7 mouse cellular contexts compared by ENCODE assay signal in genomic region chr11:115709829-115710559, GRCm38 (mm10). TPM values are rescaled to one million over a fixed set of nuclear protein-coding genes. Genes with fewer than 3 reads are reported as not detected.
A peak's percentile ranks its signal among the peaks of the same experiment; 100 is the strongest.
DNase-seq lines count a peak whose midpoint lies in the region; ATAC-seq and TF ChIP-seq lines count a peak whose summit lies in the region.

No protein-coding gene starts in this region.

- TF ChIP-seq CTCF in liver, embryonic 14.5 days (IDR thresholded peaks at IDR 0.05; ENCODE audit: low read depth) = no peak
- TF ChIP-seq CTCF in stomach, postnatal 0 days (IDR thresholded peaks at IDR 0.05; ENCODE audit: low read depth) = no peak

- no peak overlapping the region for H3K4me3 ChIP-seq in lung, embryonic 16.5 days (ENCODE audit: low read length)
- peak overlapping the region; percentile 95 for H3K4me3 ChIP-seq in hindbrain, embryonic 10.5 days
- no peak overlapping the region for H3K4me3 ChIP-seq in liver, embryonic 14.5 days (ENCODE audit: insufficient read depth in 1 of 2, low read depth in 2 of 2, low read length in 2 of 2)
- no peak overlapping the region; the same call in 1 of the 2 replicates for H3K4me3 ChIP-seq in stomach, postnatal 0 days (ENCODE audit: low read depth, low read length)

- no peaks in the 10 kb centered on the region for H3K27me3 ChIP-seq in lung, embryonic 16.5 days (ENCODE audit: control insufficient read depth, insufficient read depth, low read depth, low read length)
- no peaks in the 10 kb centered on the region for H3K27me3 ChIP-seq in hindbrain, embryonic 10.5 days (ENCODE audit: insufficient read depth, poor library complexity, severe bottlenecking)
- H3K27me3 ChIP-seq in liver, embryonic 14.5 days (ENCODE audit: control insufficient read depth, insufficient read depth, low read length) = no peaks in the 10 kb centered on the region
- no peaks in the 10 kb centered on the region for H3K27me3 ChIP-seq in stomach, postnatal 0 days (ENCODE audit: control insufficient read depth, insufficient read depth, low read length)

- no peaks in the 10 kb centered on the region for H3K9me3 ChIP-seq in lung, embryonic 16.5 days (ENCODE audit: control insufficient read depth, low read length)
- no peaks in the 10 kb centered on the region for H3K9me3 ChIP-seq in hindbrain, embryonic 10.5 days
- no peaks in the 10 kb centered on the region for H3K9me3 ChIP-seq in liver, embryonic 14.5 days (ENCODE audit: control insufficient read depth, low read length)
- no peaks in the 10 kb centered on the region for H3K9me3 ChIP-seq in stomach, postnatal 0 days (ENCODE audit: control insufficient read depth, low read length)

- no peak overlapping the region; the same call in 1 of the 2 replicates for H3K9ac ChIP-seq in lung, embryonic 16.5 days (ENCODE audit: low read length)
- H3K9ac ChIP-seq in liver, embryonic 14.5 days (replicated peaks) = no peak overlapping the region
- no peak overlapping the region for H3K9ac ChIP-seq in stomach, postnatal 0 days (ENCODE audit: low read length)

- peak overlapping the region; percentile 88 for H3K4me2 ChIP-seq in lung, embryonic 16.5 days (ENCODE audit: low read depth, low read length)
- H3K4me2 ChIP-seq in liver, embryonic 14.5 days (ENCODE audit: low read depth) = peak overlapping the region; percentile 92
- peak overlapping the region; percentile 95 for H3K4me2 ChIP-seq in stomach, postnatal 0 days (replicated peaks; ENCODE audit: low read depth)

- no peak overlapping the region for H3K27ac ChIP-seq in lung, embryonic 16.5 days (ENCODE audit: low read length)
- no peak overlapping the region for H3K27ac ChIP-seq in hindbrain, embryonic 10.5 days
- no peak overlapping the region; the same call in 1 of the 2 replicates for H3K27ac ChIP-seq in liver, embryonic 14.5 days
- H3K27ac ChIP-seq in stomach, postnatal 0 days (replicated peaks) = no peak overlapping the region

- peaks cover 20% of the 10 kb centered on the region for H3K4me1 ChIP-seq in lung, embryonic 16.5 days (replicated peaks; ENCODE audit: control insufficient read depth, insufficient read depth, low read length)
- H3K4me1 ChIP-seq in hindbrain, embryonic 10.5 days (replicated peaks) = peaks cover 34% of the 10 kb centered on the region
- H3K4me1 ChIP-seq in liver, embryonic 14.5 days (replicated peaks; ENCODE audit: control insufficient read depth in 2 of 2, insufficient read depth in 2 of 2, low read length in 1 of 2) = peaks cover 19 to 37% of the 10 kb centered on the region in 2 experiments
- 0 out of 2 replicates have a peak, but pooled peaks cover 3% of the 10 kb centered on the region for H3K4me1 ChIP-seq in stomach, postnatal 0 days (replicated peaks; ENCODE audit: control insufficient read depth, insufficient read depth)

- 49% methylated on average over 6 of the region's 6 CpGs for WGBS in lung, embryonic 16.5 days
- WGBS in hindbrain, embryonic 10.5 days = 59% methylated on average over 6 of the region's 6 CpGs
- WGBS in liver, embryonic 14.5 days (ENCODE audit: insufficient replicate concordance) = 49% methylated on average over 6 of the region's 6 CpGs
- 47% methylated on average over 6 of the region's 6 CpGs for whole genome bisulfite sequencing in stomach, postnatal 0 days

- DNase-seq in lung, postnatal 14 days = no peak
- DNase-seq in hindbrain, embryonic 10.5 days (ENCODE audit: low spot score) = no peak
- DNase-seq in liver, embryonic 14.5 days (ENCODE audit: low read depth in 3 of 3, low spot score in 3 of 3) = no peak
- no peak for DNase-seq in stomach, postnatal 0 days (ENCODE audit: low spot score)
- DNase-seq in right cerebral cortex, adult 18-20 months = no peak
- DNase-seq in ovary, postnatal 14 days (ENCODE audit: low spot score) = no peak

- H3K36me3 ChIP-seq in lung, embryonic 16.5 days (ENCODE audit: control insufficient read depth, insufficient read depth, low read length) = no peaks in the 10 kb centered on the region
- no peaks in the 10 kb centered on the region for H3K36me3 ChIP-seq in hindbrain, embryonic 10.5 days
- no peaks in the 10 kb centered on the region for H3K36me3 ChIP-seq in liver, embryonic 14.5 days (replicated peaks; ENCODE audit: control insufficient read depth, insufficient read depth, low read depth)
- no peaks in the 10 kb centered on the region for H3K36me3 ChIP-seq in stomach, postnatal 0 days (ENCODE audit: control insufficient read depth, insufficient read depth, low read length)

- no peak for TF ChIP-seq EP300 in liver, embryonic 14.5 days (IDR thresholded peaks at IDR 0.05; ENCODE audit: low read depth)
- TF ChIP-seq EP300 in stomach, postnatal 0 days (optimal IDR thresholded peaks at IDR 0.05) = no peak

- ATAC-seq in lung, embryonic 16.5 days (ENCODE audit: low read depth) = no peak
- ATAC-seq in liver, embryonic 14.5 days (ENCODE audit: insufficient read depth) = no peak
- no peak for ATAC-seq in stomach, postnatal 0 days (ENCODE audit: low FRiP score, low TSS enrichment)

RNA-seq across cellular contexts. Expression of gene Grb2, which starts 1.6 kb away (rescaled TPM):
- polyA plus RNA-seq in lung, embryonic 16.5 days (2015; fragmentation: Nextera tagmentation; extraction: Ambion mirVana) = 81.0 and 82.7 TPM in 2 replicates
- polyA plus RNA-seq in hindbrain, embryonic 10.5 days (2016; fragmentation: Nextera tagmentation; extraction: Ambion mirVana) = 92.7 and 119 TPM in 2 replicates
- 15.7 and 22.4 TPM in 2 replicates for polyA plus RNA-seq in liver, embryonic 14.5 days (2012; rRNA removed)
- polyA plus RNA-seq in liver, embryonic 14.5 days (2014; fragmentation: Nextera tagmentation; extraction: Ambion mirVana) = 26.0 and 30.1 TPM in 2 replicates
- polyA plus RNA-seq in stomach, postnatal 0 days (2015; fragmentation: Nextera tagmentation; extraction: Ambion mirVana) = 54.2 and 58.8 TPM in 2 replicates

RNA-seq across cellular contexts. Expression of gene Tmem94, which starts 55.2 kb away (rescaled TPM):
- polyA plus RNA-seq in lung, embryonic 16.5 days (2015; fragmentation: Nextera tagmentation; extraction: Ambion mirVana) = 28.2 and 29.1 TPM in 2 replicates
- 42.0 and 47.4 TPM in 2 replicates for polyA plus RNA-seq in hindbrain, embryonic 10.5 days (2016; fragmentation: Nextera tagmentation; extraction: Ambion mirVana)
- polyA plus RNA-seq in liver, embryonic 14.5 days (2012; rRNA removed) = 11.0 and 13.8 TPM in 2 replicates
- 3.7 and 6.1 TPM in 2 replicates for polyA plus RNA-seq in liver, embryonic 14.5 days (2014; fragmentation: Nextera tagmentation; extraction: Ambion mirVana)
- 8.2 and 10.0 TPM in 2 replicates for polyA plus RNA-seq in stomach, postnatal 0 days (2015; fragmentation: Nextera tagmentation; extraction: Ambion mirVana)
